Mouse (Mus musculus) macrophage (primary cell): Measurements from ENCODE around the gene Megf6. TPM values are rescaled to one million over a fixed set of nuclear protein-coding genes. Genes with fewer than 3 reads are reported as not detected.

ENCODE experiments used
- H3K27ac ChIP-seq: fragments of 350-480 bp; formaldehyde crosslinking; 2 replicates; pipeline ENCODE4 v1.9.0; 2021
- H3K36me3 ChIP-seq: fragments of 350-480 bp; formaldehyde crosslinking; 2 replicates; pipeline ENCODE4 v1.9.0; 2021; ENCODE audit errors: inconsistent target
- H3K4me3 ChIP-seq: fragments of 350-480 bp; formaldehyde crosslinking; 2 replicates; pipeline ENCODE4 v1.9.0; 2021; ENCODE audit errors: inconsistent target
- H3K79me2 ChIP-seq: fragments of 350-480 bp; formaldehyde crosslinking; 2 replicates; pipeline ENCODE4 v1.9.0; 2021; ENCODE audit errors: inconsistent target
- WGBS: methylation state at CpG from one replicate; pipeline ENCODE4 v1.1.7; 2026; ENCODE audit warnings: inconsistent platforms; ENCODE audit not compliant: missing documents; 5-methylcytosine and 5-hydroxymethylcytosine counted together
- polyA plus RNA-seq: library from polyadenylated mRNA; stranded (reverse); fragments of 250-400 nt; gene quantifications from 3 replicates; pipeline ENCODE4 v1.2.4, GENCODE M21; 2018; ENCODE audit warnings: inconsistent platforms

Megf6 gene
- polyA plus RNA-seq, 1 experiment from 2014 or later, result not detected

DNA sequence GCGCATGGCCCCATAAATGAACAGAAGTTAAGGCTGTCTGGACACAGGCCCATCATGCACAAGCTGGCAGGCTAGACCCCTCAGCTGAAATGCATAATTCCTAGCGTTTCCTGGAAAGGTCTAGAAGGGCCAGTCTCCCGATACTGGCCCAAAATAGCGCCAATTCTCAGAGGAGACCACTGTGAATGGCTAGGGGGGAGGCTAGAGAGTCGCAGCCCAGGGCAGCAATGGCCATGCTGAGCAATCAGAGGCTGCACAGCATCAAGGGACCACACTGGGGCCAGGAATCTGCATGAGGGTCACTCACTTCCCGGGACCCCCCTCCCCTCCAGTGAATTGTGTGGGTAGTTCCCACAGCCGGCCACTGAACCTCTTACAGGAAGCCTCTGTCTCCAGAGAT, 113.1 kb downstream of the Megf6 start:
- 78% methylated on average over 6 of the region's 7 CpGs for WGBS
- no peak overlapping the region for H3K4me3 ChIP-seq
- H3K27ac ChIP-seq, result no peak overlapping the region

DNA sequence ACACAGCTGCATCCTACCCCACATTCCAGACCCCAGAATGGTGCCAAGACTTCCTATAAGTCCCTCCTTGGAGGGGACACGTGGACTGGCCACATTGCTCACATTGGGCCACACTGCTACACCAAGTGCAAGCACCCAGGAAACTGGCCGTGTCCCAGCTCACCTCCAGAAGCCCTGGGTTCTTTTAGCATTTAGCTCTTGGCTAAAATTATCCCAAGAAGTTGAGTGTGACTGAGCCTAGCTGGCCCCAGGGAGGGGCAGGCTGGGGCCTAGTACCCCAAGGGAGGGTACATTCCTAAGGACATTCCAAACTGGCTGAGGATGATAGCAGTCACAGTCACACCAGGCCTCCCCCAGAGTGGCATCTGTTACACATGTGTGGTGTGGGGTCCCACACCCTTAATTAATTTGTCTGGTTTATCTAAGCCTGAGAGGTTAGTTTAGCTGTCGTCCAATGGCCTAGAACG, 123.2 kb downstream of the Megf6 start:
- no peak overlapping the region for H3K27ac ChIP-seq
- 89% methylated on average over 4 of the region's 4 CpGs for WGBS
- no peaks in the 10 kb centered on the region for H3K36me3 ChIP-seq
- H3K4me3 ChIP-seq, result no peak overlapping the region
- no peaks in the 10 kb centered on the region for H3K79me2 ChIP-seq

More for the DNA sequence above, 113.1 kb downstream of the Megf6 start:
- Histone ChIP-seq H3K36me3 (no peaks in the 10 kb centered on the region), H3K79me2 (no peaks in the 10 kb centered on the region)

- WGBS, result 88% methylated on average over 8 of the region's 8 CpGs
- no peak overlapping the region for H3K27ac ChIP-seq
- H3K36me3 ChIP-seq, result no peaks in the 10 kb centered on the region
- H3K79me2 ChIP-seq, result no peaks in the 10 kb centered on the region
- no peak overlapping the region for H3K4me3 ChIP-seq
Observed at GRCm38 (mm10) chr4:154294262-154294731, 123.8 kb downstream of the Megf6 start.

DNA sequence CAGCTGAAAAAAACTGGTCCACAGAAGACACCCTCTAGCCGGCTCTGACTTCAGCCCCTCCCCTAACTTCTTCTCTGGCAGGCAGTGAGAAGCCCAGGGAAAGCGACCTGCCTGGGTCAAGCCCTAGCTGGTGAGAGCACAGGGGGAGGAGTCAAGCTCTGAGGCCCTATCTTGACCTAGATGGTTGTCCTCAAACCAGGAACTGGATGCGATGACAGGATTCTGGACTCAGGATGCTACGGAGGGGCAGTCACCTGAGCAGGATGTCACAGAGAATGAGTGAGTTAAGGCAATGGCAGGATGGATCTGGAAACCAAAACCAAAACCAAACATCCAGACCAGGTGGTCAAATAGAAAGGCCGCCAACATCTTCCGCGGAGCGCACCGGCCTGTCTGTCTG, 127.2 kb downstream of the Megf6 start:
- no peak overlapping the region for H3K4me3 ChIP-seq
- H3K79me2 ChIP-seq, result no peaks in the 10 kb centered on the region
- H3K36me3 ChIP-seq, result no peaks in the 10 kb centered on the region
- no peak overlapping the region for H3K27ac ChIP-seq
- WGBS, result 41% methylated on average over 9 of the region's 9 CpGs

- Histone ChIP-seq H3K27ac (no peak overlapping the region), H3K36me3 (no peaks in the 10 kb centered on the region), H3K79me2 (no peaks in the 10 kb centered on the region)
Observed at GRCm38 (mm10) chr4:154299541-154300271, 129.2 kb downstream of the Megf6 start.

DNA sequence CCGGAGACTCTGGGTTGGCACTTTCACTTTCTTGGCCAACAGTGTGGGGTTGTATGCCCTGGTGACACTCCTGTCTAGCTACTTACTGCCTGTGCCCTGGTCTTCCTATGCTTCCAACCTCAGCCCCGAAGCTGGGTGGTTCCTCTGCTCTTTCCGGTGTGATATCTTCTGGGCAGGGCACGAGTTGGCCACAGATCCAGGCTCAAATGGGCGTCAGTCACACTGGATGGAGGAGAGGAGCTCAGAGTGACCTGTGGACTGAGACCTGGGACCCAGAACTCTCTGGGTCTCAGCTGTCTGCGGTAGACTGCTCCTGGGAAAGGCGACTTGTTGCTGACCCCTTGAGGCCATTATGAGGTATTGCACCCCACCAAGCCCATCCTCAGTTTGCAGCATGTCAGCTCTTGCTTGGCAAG, 130.9 kb downstream of the Megf6 start, which contains the start of gene Arhgef16:
Gene Arhgef16 (minus strand): TSS at position 211 of the 416 bp plus-strand sequence.
- Histone ChIP-seq H3K79me2 (no peaks in the 10 kb centered on the region), H3K36me3 (no peaks in the 10 kb centered on the region), H3K27ac (no peak within 1 kb of the TSS), H3K4me3 (no peak within 1 kb of the TSS)
- WGBS, result 15% methylated on average over 5 of the region's 7 CpGs

More at GRCm38 (mm10) chr4:154299541-154300271, 129.2 kb downstream of the Megf6 start:
- 3% methylated on average over 65 of the region's 66 CpGs for WGBS
- H3K4me3 ChIP-seq, result no peak overlapping the region

DNA sequence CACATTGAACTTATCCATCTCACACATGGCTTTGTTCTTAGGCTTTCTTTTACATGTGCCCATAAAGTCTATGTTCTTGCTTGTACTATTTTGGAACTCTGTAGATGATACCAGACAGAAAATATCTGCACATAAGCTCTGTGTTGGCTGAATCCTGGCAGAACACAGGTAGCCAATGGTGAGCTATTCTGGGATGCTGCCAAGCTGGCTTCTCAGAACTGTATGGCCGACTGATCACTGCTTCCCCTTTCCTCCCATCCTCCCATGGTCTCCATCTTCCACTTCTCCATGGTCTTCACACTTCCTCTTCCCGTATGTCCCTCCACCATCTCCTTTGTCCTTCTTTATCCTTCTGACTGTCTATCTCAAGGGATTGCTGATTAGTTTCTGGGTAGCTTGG, 138.6 kb downstream of the Megf6 start:
- WGBS, result 25% methylated on average over 2 of the region's 2 CpGs

GRCm38 (mm10) chr4:154310576-154311262, 140.2 kb downstream of the Megf6 start:
- Histone ChIP-seq H3K4me3 (no peak overlapping the region), H3K27ac (no peak overlapping the region), H3K36me3 (no peaks in the 10 kb centered on the region), H3K79me2 (no peaks in the 10 kb centered on the region)
- 88% methylated on average over 9 of the region's 9 CpGs for WGBS

More for the DNA sequence above, 138.6 kb downstream of the Megf6 start:
- H3K79me2 ChIP-seq, result no peaks in the 10 kb centered on the region
- H3K27ac ChIP-seq, result no peak overlapping the region
- no peak overlapping the region for H3K4me3 ChIP-seq
- H3K36me3 ChIP-seq, result no peaks in the 10 kb centered on the region

DNA sequence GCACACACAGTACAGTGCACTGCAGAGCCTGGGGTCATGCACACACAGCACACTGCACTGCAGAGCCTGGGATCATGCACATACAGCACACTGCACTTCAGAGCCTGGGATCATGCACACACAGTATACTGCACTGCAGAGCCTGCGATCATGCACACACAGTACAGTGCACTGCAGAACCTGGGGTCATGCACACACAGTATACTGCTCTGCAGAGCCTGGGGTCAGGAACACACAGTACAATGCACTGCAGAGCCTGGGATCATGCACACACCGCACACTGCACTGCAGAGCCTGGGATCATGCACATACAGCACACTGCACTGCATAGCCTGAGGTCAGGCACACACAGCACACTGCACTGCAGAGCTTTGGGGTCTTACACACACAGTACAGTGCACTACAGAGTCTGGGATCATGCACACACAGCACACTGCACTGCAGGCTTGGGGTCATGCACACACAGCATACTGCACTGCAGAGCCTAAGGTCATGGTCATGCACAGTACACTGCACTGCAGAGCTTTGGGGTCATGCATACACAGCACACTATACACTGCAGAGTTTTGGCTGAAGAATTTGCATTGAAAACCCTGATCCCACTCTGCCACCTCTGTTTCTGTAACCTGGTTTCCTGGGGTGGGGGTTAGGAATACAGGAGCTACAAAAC, 141.7 kb downstream of the Megf6 start:
- no peak overlapping the region for H3K4me3 ChIP-seq
- H3K79me2 ChIP-seq, result no peaks in the 10 kb centered on the region
- WGBS, result 86% methylated on average over 2 of the region's 2 CpGs
- no peak overlapping the region for H3K27ac ChIP-seq
- H3K36me3 ChIP-seq, result no peaks in the 10 kb centered on the region

DNA sequence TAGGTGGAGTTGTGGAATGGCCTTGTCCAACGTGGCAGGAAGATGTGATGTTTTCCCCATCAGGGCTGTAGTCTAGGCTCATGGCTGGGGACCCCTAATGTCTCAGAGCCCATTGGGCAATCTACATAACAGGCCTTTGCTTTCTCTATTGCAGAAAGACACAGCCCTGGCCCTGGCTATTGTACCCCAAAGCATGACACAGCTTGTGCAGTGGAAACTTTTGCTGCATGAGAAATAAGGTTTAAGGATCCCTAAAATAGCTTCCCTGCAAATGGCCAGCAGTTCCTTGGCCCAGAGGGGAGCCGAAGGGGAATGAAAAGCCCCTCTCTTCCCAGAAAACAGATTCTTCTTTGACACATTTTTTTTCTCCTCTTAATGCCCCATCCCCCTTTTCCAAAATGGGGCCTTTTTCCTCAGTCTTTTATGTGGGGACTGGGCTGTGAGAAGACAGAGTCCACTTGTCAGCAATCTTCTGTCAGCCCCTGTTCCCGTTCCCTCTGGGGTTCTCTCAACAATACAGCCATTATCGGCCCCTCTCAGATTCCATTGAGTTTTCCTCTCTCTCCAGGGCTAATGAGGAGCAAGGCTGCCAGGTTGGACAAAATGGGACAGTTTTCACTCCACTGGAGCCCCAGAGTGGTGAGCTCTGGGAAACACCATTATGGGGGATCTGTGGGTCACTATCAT, 142.5 kb downstream of the Megf6 start:
- Histone ChIP-seq H3K79me2 (no peaks in the 10 kb centered on the region), H3K36me3 (no peaks in the 10 kb centered on the region), H3K4me3 (no peak overlapping the region), H3K27ac (no peak overlapping the region)
- 73% methylated on average over 4 of the region's 4 CpGs for WGBS

GRCm38 (mm10) chr4:154313622-154313967, 143.1 kb downstream of the Megf6 start:
- Histone ChIP-seq H3K36me3 (no peaks in the 10 kb centered on the region), H3K4me3 (no peak overlapping the region), H3K79me2 (no peaks in the 10 kb centered on the region), H3K27ac (no peak overlapping the region)
- 86% methylated on average over 11 of the region's 11 CpGs for WGBS

Other genes with a start within 250 kb of the Megf6 start
- gene A430005L14Rik, start 213.5 kb upstream of the Megf6 start, polyA plus RNA-seq, result 19.3 to 38.5 TPM (median 20.7 TPM) in 3 replicates
- 1.7 to 3.2 TPM (median 2.0 TPM) in 3 replicates for gene Dffb, start 195.6 kb upstream of the Megf6 start, polyA plus RNA-seq
- 8.7 to 10.8 TPM (median 10.1 TPM) in 3 replicates for gene Cep104, start 195.5 kb upstream of the Megf6 start, polyA plus RNA-seq
- gene Lrrc47, start 159.0 kb upstream of the Megf6 start, polyA plus RNA-seq, result 25.5 to 54.1 TPM (median 32.8 TPM) in 3 replicates
- 1.2 to 1.8 TPM (median 1.7 TPM) in 3 replicates for gene Smim1, start 144.5 kb upstream of the Megf6 start, polyA plus RNA-seq
- not detected in 3 replicates for gene Ccdc27, start 128.1 kb upstream of the Megf6 start, polyA plus RNA-seq
- gene Trp73, start 30.5 kb upstream of the Megf6 start, polyA plus RNA-seq, result not detected in 3 replicates
- gene Wrap73, start 28.4 kb upstream of the Megf6 start, polyA plus RNA-seq, result 3.5 to 10.3 TPM (median 8.7 TPM) in 3 replicates
- 67.1 to 106 TPM (median 87.0 TPM) in 3 replicates for gene Tprgl, start 10.1 kb upstream of the Megf6 start, polyA plus RNA-seq
- not detected in 3 replicates for gene Arhgef16, start 130.9 kb downstream of the Megf6 start, polyA plus RNA-seq
- gene B230104I21Rik, start 165.4 kb downstream of the Megf6 start, polyA plus RNA-seq, result not detected in 3 replicates